In genomic region chr7:82556417-82556816, GRCm38 (mm10) we compare ENCODE assay signal across 25 mouse cellular contexts.
DNase-seq lines count a peak whose midpoint lies in the region; ATAC-seq and TF ChIP-seq lines count a peak whose summit lies in the region.
"Had no signal": no experiment of that assay in that cellular context is flagged by ENCODE, and none has a peak within 500 bp of the region (broad histone marks: within the 10 kb centered on the region; RNA-seq: fewer than 3 reads in every experiment).

No protein-coding gene starts in this region.

- H3K9ac ChIP-seq in heart, embryonic 16.5 days (ENCODE audit: low read length), result no peak overlapping the region
- H3K9ac ChIP-seq: embryonic facial prominence, embryonic 13.5 days; embryonic facial prominence, embryonic 15.5 days; forebrain, embryonic 13.5 days; forebrain, embryonic 15.5 days; forebrain, postnatal 0 days had no signal

- H3K36me3 ChIP-seq in heart, embryonic 16.5 days (ENCODE audit: control insufficient read depth, insufficient read depth), result no peaks in the 10 kb centered on the region; the same call in 1 of the 2 replicates
- no peaks in the 10 kb centered on the region for H3K36me3 ChIP-seq in testis, adult 2 months (ENCODE audit: control insufficient read depth, insufficient read depth, low read length)
- H3K36me3 ChIP-seq: embryonic facial prominence, embryonic 13.5 days; embryonic facial prominence, embryonic 15.5 days; forebrain, embryonic 15.5 days; G1E had no signal

- no peak for ATAC-seq in heart, embryonic 16.5 days (replicated peaks; ENCODE audit: extremely low read depth, insufficient read depth, low FRiP score)
- ATAC-seq: CD4-positive, CD25-positive, alpha-beta regulatory T cell, adult 4 months; forebrain, embryonic 15.5 days; forebrain, postnatal 0 days had no signal

- no peak overlapping the region for H3K4me3 ChIP-seq in heart, embryonic 16.5 days (ENCODE audit: low read length)
- peak overlapping the region; percentile 46 for H3K4me3 ChIP-seq in testis, adult 2 months (ENCODE audit: control insufficient read depth, low read depth, low read length)
- no peak overlapping the region for H3K4me3 ChIP-seq in embryonic fibroblast, embryonic 13.5 days (ENCODE audit: insufficient read depth, low read length)
- H3K4me3 ChIP-seq: embryonic facial prominence, embryonic 13.5 days; embryonic facial prominence, embryonic 15.5 days; forebrain, embryonic 13.5 days; forebrain, embryonic 15.5 days had no signal

- no peak for TF ChIP-seq POLR2A in testis, adult 2 months (IDR thresholded peaks at IDR 0.05; ENCODE audit: control insufficient read depth, low read depth, low read length)
- no peak for TF ChIP-seq POLR2A in embryonic fibroblast, embryonic 13.5 days (IDR thresholded peaks at IDR 0.05; ENCODE audit: low read depth, low read length)

- H3K27me3 ChIP-seq in heart, embryonic 16.5 days (ENCODE audit: control insufficient read depth, insufficient read depth, low read length), result no peaks in the 10 kb centered on the region
- H3K27me3 ChIP-seq in testis, adult 2 months (ENCODE audit: control insufficient read depth, insufficient read depth, low read length), result no peaks in the 10 kb centered on the region
- H3K27me3 ChIP-seq: embryonic facial prominence, embryonic 13.5 days; embryonic facial prominence, embryonic 15.5 days; forebrain, embryonic 13.5 days; forebrain, embryonic 15.5 days had no signal

- 84% methylated on average over 10 of the region's 10 CpGs for WGBS in heart, embryonic 16.5 days

- no peak overlapping the region for H3K27ac ChIP-seq in heart, embryonic 16.5 days (ENCODE audit: low read length)
- H3K27ac ChIP-seq in testis, adult 2 months (ENCODE audit: control insufficient read depth, insufficient read depth, low read depth, low read length), result no peak overlapping the region
- H3K27ac ChIP-seq in embryonic fibroblast, embryonic 13.5 days (ENCODE audit: insufficient read depth, low read length), result peak overlapping the region; percentile 58; the same call in 1 of the 2 replicates
- H3K27ac ChIP-seq: embryonic facial prominence, embryonic 13.5 days; embryonic facial prominence, embryonic 15.5 days; forebrain, embryonic 13.5 days; forebrain, embryonic 15.5 days had no signal

- no peak for TF ChIP-seq CTCF in testis, adult 2 months (IDR thresholded peaks at IDR 0.05; ENCODE audit: control insufficient read depth, insufficient read depth, insufficient replicate concordance, low read depth, low read length)
- TF ChIP-seq CTCF in embryonic fibroblast, embryonic 13.5 days (IDR thresholded peaks at IDR 0.05; ENCODE audit: borderline replicate concordance, insufficient read depth, low read length), result no peak

- no peaks in the 10 kb centered on the region; the same call in 1 of the 2 replicates for H3K9me3 ChIP-seq in heart, embryonic 16.5 days (replicated peaks; ENCODE audit: control insufficient read depth, low read length)
- H3K9me3 ChIP-seq: embryonic facial prominence, embryonic 13.5 days; embryonic facial prominence, embryonic 15.5 days; forebrain, embryonic 13.5 days; forebrain, embryonic 15.5 days; G1E had no signal

- peak overlapping the region; percentile 32; the same call in 1 of the 2 replicates for H3K4me2 ChIP-seq in heart, embryonic 16.5 days (ENCODE audit: low read depth, low read length)
- H3K4me2 ChIP-seq: embryonic facial prominence, embryonic 13.5 days; embryonic facial prominence, embryonic 15.5 days; forebrain, embryonic 13.5 days; forebrain, embryonic 15.5 days had no signal

- H3K4me1 ChIP-seq in heart, embryonic 16.5 days (ENCODE audit: control insufficient read depth, insufficient read depth, low read length), result peaks cover 2% of the 10 kb centered on the region; the same call in 1 of the 2 replicates
- H3K4me1 ChIP-seq in testis, adult 2 months (ENCODE audit: control insufficient read depth, insufficient read depth, low read length), result peaks cover 10% of the 10 kb centered on the region
- H3K4me1 ChIP-seq in embryonic fibroblast, embryonic 13.5 days (ENCODE audit: control insufficient read depth, insufficient read depth, low read length), result peaks cover 10% of the 10 kb centered on the region
- H3K4me1 ChIP-seq: forebrain, embryonic 13.5 days; forebrain, embryonic 15.5 days had no signal

- peak; percentile 74 for DNase-seq in heart, adult 11 months
- DNase-seq in heart, postnatal 14 days, result no peak
- no peak for DNase-seq in heart, adult 9 months (ENCODE audit: low spot score in 2 of 2)
- no peak for DNase-seq in testis, postnatal 10 days (ENCODE audit: low spot score)
- no peak for DNase-seq in MN1 (ENCODE audit: low spot score)
- DNase-seq: adrenal gland, adult 2 months; adrenal gland, postnatal 10 days; adrenal gland, postnatal 25 days; B cell, adult 2 months; cerebellum, adult 11 months; cerebellum, adult 18-20 months; cerebellum, adult 8-10 months; cerebellum, adult 9-11 months; cerebellum, postnatal 36 days; embryo, embryonic 11 days had no signal

- intact Hi-C loops in heart, postnatal 14 days (cut with DNase I), result no loop called here
